In the genomic region with DNA sequence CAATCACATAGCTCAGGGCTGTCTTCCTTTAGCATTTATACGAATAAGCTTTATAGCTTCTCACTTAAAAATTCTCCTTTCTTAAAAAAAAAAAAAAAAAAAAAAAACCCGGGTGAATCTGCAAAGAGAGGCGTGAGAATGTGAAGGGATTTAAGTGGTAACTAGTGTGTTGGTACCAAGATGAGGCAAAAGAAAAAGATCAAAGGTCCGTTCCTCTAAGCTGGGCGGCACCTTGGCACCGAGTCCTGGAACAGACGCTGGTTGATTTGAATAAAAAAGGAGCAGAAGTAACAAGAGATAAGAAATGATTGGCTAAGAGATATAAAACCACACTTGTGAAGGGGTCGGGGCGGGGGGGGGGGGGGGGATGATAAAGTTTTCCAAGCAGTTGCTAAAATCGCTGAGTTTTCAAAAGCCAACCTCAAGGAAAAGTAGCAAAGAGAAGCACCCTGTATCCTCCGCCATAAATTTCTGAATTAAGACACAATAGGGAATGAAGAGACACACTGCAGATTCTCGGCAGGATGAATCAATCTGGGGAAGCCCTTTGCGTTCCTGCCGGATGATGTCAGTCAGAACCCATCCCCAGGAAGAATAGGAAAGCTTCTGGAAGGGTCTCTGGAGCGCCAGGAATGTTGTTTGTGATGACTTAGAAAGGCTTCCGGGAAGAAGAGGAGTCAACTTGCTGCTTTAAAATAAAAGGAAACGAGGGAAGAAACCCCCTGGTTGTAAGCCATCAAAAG, we compare ENCODE assay signal across 11 mouse cellular contexts.
DNase-seq lines count a peak whose midpoint lies in the region; ATAC-seq lines count a peak whose summit lies in the region.
"Had no signal": no experiment of that assay in that cellular context is flagged by ENCODE, and none has a peak within 500 bp of the region (broad histone marks: within the 10 kb centered on the region; RNA-seq: fewer than 3 reads in every experiment).

No protein-coding gene starts in this region.

- H3K9me3 ChIP-seq in heart, embryonic 12.5 days (replicated peaks) = no peaks in the 10 kb centered on the region
- no peaks in the 10 kb centered on the region for H3K9me3 ChIP-seq in lung, embryonic 15.5 days
- H3K9me3 ChIP-seq in hindbrain, embryonic 16.5 days (ENCODE audit: control insufficient read depth, low read length) = no peaks in the 10 kb centered on the region
- H3K9me3 ChIP-seq in stomach, embryonic 16.5 days (replicated peaks; ENCODE audit: control insufficient read depth, low read length) = no peaks in the 10 kb centered on the region
- H3K9me3 ChIP-seq: stomach, embryonic 15.5 days had no signal

- H3K9ac ChIP-seq in heart, embryonic 12.5 days = no peak overlapping the region
- H3K9ac ChIP-seq in lung, embryonic 15.5 days = no peak overlapping the region
- no peak overlapping the region for H3K9ac ChIP-seq in hindbrain, embryonic 16.5 days (ENCODE audit: low read depth, low read length)
- H3K9ac ChIP-seq in stomach, embryonic 16.5 days (ENCODE audit: low read length) = no peak overlapping the region
- H3K9ac ChIP-seq: stomach, embryonic 15.5 days had no signal

- ATAC-seq in heart, embryonic 12.5 days (ENCODE audit: insufficient number of reproducible peaks, low FRiP score) = no peak
- no peak for ATAC-seq in lung, embryonic 15.5 days (ENCODE audit: borderline replicate concordance, extremely low read depth, low FRiP score, low TSS enrichment)
- ATAC-seq in hindbrain, embryonic 16.5 days = no peak
- ATAC-seq in stomach, embryonic 16.5 days (ENCODE audit: insufficient read depth, low FRiP score) = no peak
- ATAC-seq in CD4-positive, CD25-positive, alpha-beta regulatory T cell, adult 4 months = no peak

- no peak overlapping the region for H3K27ac ChIP-seq in heart, embryonic 12.5 days (ENCODE audit: poor library complexity, severe bottlenecking)
- no peak overlapping the region for H3K27ac ChIP-seq in lung, embryonic 15.5 days
- H3K27ac ChIP-seq in hindbrain, embryonic 16.5 days (ENCODE audit: low read depth, low read length) = no peak overlapping the region
- H3K27ac ChIP-seq in stomach, embryonic 16.5 days (ENCODE audit: low read length) = no peak overlapping the region
- H3K27ac ChIP-seq: stomach, embryonic 15.5 days had no signal

- H3K4me3 ChIP-seq in heart, embryonic 12.5 days = 0 out of 2 replicates have a peak overlapping the region, but pooled peaks have one; percentile 9
- H3K4me3 ChIP-seq in lung, embryonic 15.5 days = no peak overlapping the region
- H3K4me3 ChIP-seq in hindbrain, embryonic 16.5 days (ENCODE audit: low read length) = no peak overlapping the region
- H3K4me3 ChIP-seq in stomach, embryonic 16.5 days (replicated peaks; ENCODE audit: low read length) = no peak overlapping the region
- H3K4me3 ChIP-seq: stomach, embryonic 15.5 days had no signal

- no peak for DNase-seq in heart, postnatal 14 days
- DNase-seq in lung, adult 18-20 months = no peak
- DNase-seq in urinary bladder, postnatal 4 days (ENCODE audit: low spot score in 2 of 2) = no peak
- DNase-seq: cerebellum, postnatal 10 days had no signal

- intact Hi-C loops in heart, postnatal 14 days (cut with DNase I) = no loop called here

- peak overlapping the region; percentile 57 for H3K4me2 ChIP-seq in heart, embryonic 12.5 days
- H3K4me2 ChIP-seq in lung, embryonic 15.5 days = peak overlapping the region; percentile 16; the same call in 1 of the 2 replicates
- peak overlapping the region; percentile 7 for H3K4me2 ChIP-seq in hindbrain, embryonic 16.5 days (ENCODE audit: low read length)
- H3K4me2 ChIP-seq in stomach, embryonic 16.5 days (ENCODE audit: low read depth, low read length) = peak overlapping the region; percentile 25
- H3K4me2 ChIP-seq: stomach, embryonic 15.5 days had no signal

- H3K36me3 ChIP-seq in heart, embryonic 12.5 days = no peaks in the 10 kb centered on the region
- no peaks in the 10 kb centered on the region for H3K36me3 ChIP-seq in lung, embryonic 15.5 days
- no peaks in the 10 kb centered on the region for H3K36me3 ChIP-seq in hindbrain, embryonic 16.5 days (ENCODE audit: control insufficient read depth, insufficient read depth, low read length)
- no peaks in the 10 kb centered on the region for H3K36me3 ChIP-seq in stomach, embryonic 16.5 days (ENCODE audit: control insufficient read depth, insufficient read depth, low read length)
- H3K36me3 ChIP-seq: stomach, embryonic 15.5 days had no signal

- H3K27me3 ChIP-seq in heart, embryonic 12.5 days (replicated peaks) = no peaks in the 10 kb centered on the region
- no peaks in the 10 kb centered on the region for H3K27me3 ChIP-seq in lung, embryonic 15.5 days
- H3K27me3 ChIP-seq in hindbrain, embryonic 16.5 days (replicated peaks; ENCODE audit: control insufficient read depth, insufficient read depth, low read length) = no peaks in the 10 kb centered on the region
- H3K27me3 ChIP-seq in stomach, embryonic 16.5 days (ENCODE audit: control insufficient read depth, insufficient read depth, low read length) = no peaks in the 10 kb centered on the region
- H3K27me3 ChIP-seq: CH12.LX; stomach, embryonic 15.5 days had no signal

- WGBS in heart, embryonic 12.5 days = 19% methylated on average over 16 of the region's 17 CpGs
- 15% methylated on average over 17 of the region's 17 CpGs for WGBS in lung, embryonic 15.5 days
- WGBS in hindbrain, embryonic 16.5 days = 26% methylated on average over 16 of the region's 17 CpGs
- WGBS in stomach, embryonic 16.5 days = 23% methylated on average over 17 of the region's 17 CpGs

- peaks cover 29% of the 10 kb centered on the region for H3K4me1 ChIP-seq in heart, embryonic 12.5 days (replicated peaks)
- peaks cover 15% of the 10 kb centered on the region; the same call in 1 of the 2 replicates for H3K4me1 ChIP-seq in lung, embryonic 15.5 days
- no peaks in the 10 kb centered on the region for H3K4me1 ChIP-seq in hindbrain, embryonic 16.5 days (ENCODE audit: control insufficient read depth, insufficient read depth, low read depth, low read length)
- H3K4me1 ChIP-seq in stomach, embryonic 16.5 days (ENCODE audit: control insufficient read depth, insufficient read depth, low read length) = no peaks in the 10 kb centered on the region
- H3K4me1 ChIP-seq: stomach, embryonic 15.5 days had no signal

Comparison
In these comparisons a context has a peak if more than half of its experiments do, and no peak if none do; other contexts are left out.
1. H3K4me2 ChIP-seq: peak in every context shown above with its lines; median percentile 57 in heart, embryonic 12.5 days; 25 in stomach, embryonic 16.5 days; 16 in lung, embryonic 15.5 days; 7 in hindbrain, embryonic 16.5 days.